Mouse (Mus musculus) gastrocnemius, adult 8-10 months (tissue): ENCODE measurements around the gene Rad51c. TPM values are rescaled to one million over a fixed set of nuclear protein-coding genes. Genes with fewer than 3 reads are reported as not detected.
"Not testable (repeated sequence)": the region's sequence is repeated elsewhere in the genome, so short reads cannot be mapped to it uniquely, and the experiment has no call there.

Source experiments
- DNase-seq, 2 experiments: peaks; one replicate each; pipeline ENCODE4 v3.0.0; 2022; ENCODE audit warnings: low spot score in 2 of 2
- total RNA-seq, 4 experiments: library from RNA; stranded (reverse); gene quantifications; 2 replicates each; pipeline ENCODE4 v1.2.4; 2022

Gene Rad51c
- under 1 TPM; 0.11 to 0.31 (median 0.24) TPM for total RNA-seq

DNA sequence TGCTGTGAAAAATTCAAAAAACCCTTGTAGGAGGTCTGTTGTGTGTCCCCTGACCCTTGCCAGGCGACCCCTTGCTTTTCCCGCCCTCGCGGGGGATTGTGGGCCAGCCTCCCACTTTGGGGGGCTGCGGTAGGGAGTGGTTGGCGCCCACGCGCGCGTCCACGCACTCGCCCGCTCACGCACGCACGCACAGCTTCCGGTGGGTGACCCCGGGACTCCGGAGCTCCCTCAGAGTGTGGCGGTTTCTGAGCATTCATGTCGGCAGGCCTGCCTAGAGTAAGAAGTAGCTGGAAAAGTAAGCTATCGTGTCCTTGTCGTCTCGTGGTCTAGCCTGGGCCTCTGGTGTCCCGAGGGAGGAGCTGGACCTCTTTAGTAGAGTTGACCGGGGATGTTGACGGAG lies at the start of gene Rad51c, which contains the start of gene Tex14:
TSS of gene Rad51c (minus strand) at position 79 of the 400 bp plus-strand sequence.
TSS of gene Tex14 (plus strand) at position 190 of the 400 bp plus-strand sequence.
- peak; percentile 14 to 16 for DNase-seq

- DNase-seq, result no peak
Measured at GRCm38 (mm10) chr11:87454035-87454690, 49.4 kb upstream of the Rad51c start.

DNA sequence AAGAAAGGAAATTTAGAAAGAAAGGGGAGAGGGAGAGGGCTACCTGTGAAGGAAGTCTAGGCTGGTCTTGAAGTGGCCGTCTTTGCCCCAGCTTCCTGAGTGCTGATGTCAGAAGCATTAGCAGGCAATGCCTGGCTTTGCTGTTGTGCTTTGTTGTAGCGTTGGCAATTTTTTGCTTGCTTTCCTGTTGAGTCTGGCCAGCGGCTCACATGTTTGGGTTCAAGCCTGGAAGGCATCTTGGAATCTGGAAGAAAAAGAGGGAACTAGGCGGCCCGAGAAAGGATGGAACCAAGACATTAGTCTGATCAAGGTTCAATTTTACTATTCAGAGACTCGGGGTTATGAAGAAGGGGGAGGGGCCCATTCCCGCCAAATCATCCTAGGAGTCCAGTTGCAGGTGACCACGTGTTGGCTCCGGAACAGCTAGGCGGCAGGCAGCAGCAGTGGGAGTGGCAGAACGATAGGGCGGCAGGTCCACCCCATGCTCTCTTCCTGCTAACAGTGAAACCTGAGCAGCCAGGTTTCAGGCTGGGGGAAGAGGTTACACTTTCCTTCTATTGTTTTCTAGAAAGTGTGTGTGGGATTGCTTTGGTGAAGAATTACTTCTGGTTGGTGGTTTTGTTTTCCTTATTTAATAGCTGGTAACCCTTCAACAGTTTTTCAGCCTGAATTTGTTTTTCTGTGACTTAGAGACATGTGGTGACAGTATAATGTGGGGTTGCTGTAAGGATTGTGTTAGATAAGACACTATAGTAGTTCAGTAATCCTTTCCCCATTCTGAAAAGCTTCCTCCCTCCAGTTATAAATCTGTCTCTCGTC lies 48.7 kb upstream of the Rad51c start:
- DNase-seq, result no peak

DNA sequence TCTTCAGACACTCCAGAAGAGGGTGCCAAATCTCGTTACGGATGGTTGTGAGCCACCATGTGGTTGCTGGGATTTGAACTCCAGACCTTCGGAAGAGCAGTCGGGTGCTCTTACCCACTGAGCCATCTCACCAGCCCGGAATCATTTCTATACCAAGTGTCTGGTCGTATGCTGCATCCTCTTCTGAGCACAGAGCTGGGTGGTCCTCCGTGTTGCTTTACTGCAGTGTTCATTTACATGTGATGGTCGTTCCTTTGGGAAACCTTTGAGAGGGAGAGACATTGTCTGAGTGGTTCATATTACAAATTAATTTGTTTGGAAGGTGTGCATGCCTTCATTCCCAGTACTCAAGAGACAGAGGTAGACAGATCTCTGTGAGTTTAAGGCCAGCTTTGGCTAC lies 48.0 kb upstream of the Rad51c start:
- DNase-seq, result not testable (repeated sequence)

DNA sequence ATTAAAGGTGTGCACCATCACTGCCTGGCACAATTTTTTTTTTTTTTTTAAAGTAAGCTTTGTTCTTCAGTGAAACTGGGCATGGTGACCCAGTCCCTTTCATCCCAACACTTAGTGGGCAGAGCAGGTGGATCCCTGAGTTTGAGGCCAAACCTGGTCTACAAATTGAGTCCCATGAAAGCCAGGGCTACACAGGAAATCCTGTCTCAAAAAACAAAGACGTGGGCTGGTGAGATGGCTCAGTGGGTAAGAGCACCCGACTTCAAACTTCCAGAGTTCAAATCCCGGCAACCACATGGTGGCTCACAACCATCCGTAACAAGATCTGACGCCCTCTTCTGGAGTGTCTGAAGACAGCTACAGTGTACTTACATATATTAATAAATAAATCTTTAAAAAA lies 45.1 kb upstream of the Rad51c start:
- DNase-seq, result not testable (repeated sequence)

GRCm38 (mm10) chr11:87449200-87449547 lies 44.4 kb upstream of the Rad51c start:
- DNase-seq, result no peak

DNA sequence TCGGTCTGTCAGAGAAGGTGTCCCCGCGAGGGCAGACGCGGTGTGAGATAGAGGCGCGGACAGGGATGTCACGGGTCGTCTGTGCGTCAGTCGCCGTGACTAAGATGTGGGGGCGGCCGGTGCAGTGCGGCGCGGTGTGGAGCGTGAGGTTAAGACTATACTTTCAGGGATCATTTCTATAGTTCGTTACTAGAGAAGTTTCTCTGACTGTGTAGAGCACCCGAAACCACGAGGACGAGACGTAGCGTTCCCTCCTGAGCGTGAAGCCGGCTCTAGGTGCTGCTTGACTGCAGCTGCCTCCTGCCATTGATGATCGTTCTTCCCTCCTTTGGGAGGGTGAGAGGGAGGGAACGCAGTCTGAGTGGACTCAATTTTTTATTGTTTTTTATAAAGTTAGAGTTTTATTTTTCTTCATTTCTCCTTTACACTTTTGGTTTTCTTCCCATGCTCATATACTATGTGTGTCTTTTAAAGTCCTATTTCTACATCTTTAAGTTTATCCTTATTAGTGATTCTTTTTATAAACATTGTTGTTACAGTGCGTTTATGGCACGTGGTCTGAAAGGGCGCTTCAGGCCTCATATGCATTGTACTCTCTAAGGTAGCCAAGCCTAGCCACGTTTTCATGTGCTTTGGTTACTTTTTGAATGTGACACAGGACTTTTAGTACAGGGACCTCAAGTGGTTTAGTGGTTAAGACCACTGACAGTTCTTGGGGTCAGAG lies 43.9 kb upstream of the Rad51c start:
- DNase-seq, result not testable (repeated sequence)

GRCm38 (mm10) chr11:87448081-87448475 lies 43.3 kb upstream of the Rad51c start:
- DNase-seq, result peak; percentile 95 to 96

GRCm38 (mm10) chr11:87447429-87447828 lies 42.7 kb upstream of the Rad51c start:
- no peak for DNase-seq

GRCm38 (mm10) chr11:87446159-87446558 lies 41.4 kb upstream of the Rad51c start:
- no peak for DNase-seq

DNA sequence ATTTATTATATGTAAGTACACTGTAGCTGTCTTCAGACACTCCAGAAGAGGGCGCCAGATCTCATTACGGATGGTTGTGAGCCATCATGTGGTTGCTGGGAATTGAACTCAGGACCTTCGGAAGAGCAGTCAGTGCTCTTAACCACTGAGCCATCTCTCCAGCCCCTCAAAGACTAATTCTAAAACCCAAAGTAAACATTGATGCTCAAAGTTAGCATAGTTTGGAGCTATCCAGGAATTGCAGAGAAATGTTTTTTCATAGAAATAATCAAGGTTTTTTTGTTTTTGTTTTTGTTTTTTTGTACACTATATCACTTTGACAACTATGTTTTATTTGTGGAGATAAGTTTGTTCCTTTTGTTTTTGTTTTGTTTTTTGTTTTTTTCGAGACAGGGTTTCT lies 40.8 kb upstream of the Rad51c start:
- DNase-seq, result not testable (repeated sequence)

DNA sequence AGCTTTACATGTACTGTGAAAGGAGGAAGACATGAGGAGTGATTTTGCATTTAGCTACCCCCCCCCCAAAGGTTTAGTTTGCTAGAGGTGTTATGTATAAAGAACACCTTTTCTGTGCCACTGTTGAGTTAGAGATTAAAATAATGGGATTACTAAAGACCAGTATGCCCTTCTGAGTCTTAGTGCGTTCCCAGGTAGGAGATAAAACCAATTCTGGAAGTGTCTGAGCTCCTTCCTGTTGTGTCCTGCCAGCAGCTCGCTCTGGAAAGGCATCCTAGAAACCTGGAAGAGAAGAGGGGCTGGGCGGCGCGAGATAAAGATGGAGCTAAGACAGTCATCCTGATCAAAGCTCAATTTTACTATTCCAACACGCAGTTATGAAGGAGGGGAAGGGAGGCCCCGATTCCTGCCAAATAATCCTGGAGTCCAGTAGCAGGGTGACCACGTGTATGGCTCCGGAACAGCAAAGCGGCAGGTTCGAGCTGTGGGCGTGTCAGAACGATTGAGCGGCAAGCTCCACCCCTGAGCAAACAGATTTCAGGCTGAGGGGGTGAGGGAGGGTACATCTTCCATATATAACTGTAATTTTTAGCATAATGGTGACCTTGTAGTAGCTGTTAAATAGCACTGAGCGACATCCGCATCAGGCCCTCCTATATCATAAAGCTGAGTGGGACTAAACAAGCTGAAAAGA lies 40.1 kb upstream of the Rad51c start:
- no peak for DNase-seq

GRCm38 (mm10) chr11:87444056-87444455 lies 39.3 kb upstream of the Rad51c start:
- not testable (repeated sequence) for DNase-seq

- no peak for DNase-seq
Measured at GRCm38 (mm10) chr11:87443373-87443883, 38.7 kb upstream of the Rad51c start.

DNA sequence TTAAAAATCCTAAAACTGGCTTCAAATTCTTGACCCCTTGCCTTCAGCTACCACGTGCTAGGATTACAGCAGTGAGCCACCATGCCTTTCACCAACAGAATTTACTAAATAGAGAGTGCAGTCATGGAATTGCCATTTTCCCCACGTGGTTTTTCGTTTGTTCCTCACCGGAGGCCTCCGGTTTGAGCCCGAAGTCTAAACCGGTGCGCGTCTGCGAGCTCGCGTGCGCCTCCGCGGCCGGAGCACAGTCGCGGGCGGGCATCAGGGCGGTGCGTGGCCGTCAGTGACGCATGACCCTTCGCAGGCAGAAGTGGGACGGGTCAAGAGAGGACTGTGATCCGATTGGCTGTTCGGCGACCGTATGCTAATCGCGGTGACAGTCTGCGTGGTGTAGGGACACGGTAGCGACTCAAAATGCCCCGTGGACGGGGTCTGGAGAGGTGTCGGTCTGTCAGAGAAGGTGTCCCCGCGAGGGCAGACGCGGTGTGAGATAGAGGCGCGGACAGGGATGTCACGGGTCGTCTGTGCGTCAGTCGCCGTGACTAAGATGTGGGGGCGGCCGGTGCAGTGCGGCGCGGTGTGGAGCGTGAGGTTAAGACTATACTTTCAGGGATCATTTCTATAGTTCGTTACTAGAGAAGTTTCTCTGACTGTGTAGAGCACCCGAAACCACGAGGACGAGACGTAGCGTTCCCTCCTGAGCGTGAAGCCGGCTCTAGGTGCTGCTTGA lies 38.1 kb upstream of the Rad51c start:
- peak; percentile 76 to 82 for DNase-seq

GRCm38 (mm10) chr11:87439796-87440420 lies 35.2 kb upstream of the Rad51c start:
- no peak for DNase-seq

DNA sequence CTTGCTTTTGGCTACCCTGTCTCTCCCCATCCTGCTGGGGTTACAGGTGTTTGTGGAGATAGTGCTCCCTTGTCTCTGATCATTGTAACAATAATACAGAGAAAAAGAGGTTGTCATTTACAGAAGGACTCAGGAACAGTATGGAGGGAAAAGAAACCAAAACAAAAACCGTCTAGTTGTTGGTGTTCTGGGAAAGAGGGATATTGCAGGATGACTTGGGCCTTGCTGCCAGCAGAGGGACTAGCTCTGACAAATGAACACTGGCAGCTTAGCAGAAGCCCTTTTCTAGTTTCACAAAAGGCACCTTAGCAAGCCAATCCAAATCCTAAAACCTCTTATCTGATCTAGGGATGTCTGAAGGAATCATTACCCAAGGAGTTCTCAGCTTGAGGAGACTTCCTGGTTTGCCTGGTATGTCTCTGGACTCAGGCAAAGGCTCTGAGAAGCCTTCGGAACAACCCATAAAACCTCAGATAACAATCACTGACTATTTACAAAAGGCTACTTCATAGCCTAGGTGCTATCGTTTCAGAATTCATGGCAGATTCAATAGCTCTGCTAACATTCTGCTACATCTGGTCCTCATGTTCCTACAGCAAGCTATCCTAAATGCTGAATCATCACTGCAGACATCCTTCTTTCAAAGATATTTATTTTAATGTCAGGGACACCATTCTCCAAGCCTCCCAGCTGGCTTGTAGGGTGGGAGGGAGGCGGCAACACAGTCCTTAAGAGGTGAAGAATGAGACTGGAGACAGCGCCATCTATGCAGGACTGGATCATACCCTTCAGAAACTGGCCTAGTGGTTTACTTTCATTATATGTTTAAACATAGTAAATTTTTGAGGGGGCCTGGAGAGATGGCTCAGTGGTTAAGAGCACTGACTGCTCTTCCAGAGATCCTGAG lies 31.8 kb upstream of the Rad51c start:
- DNase-seq, result no peak

- DNase-seq, result not testable (repeated sequence)
Measured at GRCm38 (mm10) chr11:87435107-87435506, 30.4 kb upstream of the Rad51c start.
